Mouse (Mus musculus) MEL (cell line): ENCODE data around the gene Lime1.

ENCODE experiments used
- CTCF ChIP-seq, 3 experiments: IDR thresholded peaks in 2 of 3; conservative IDR thresholded peaks in 1 of 3; 2 replicates each; pipeline ENCODE4 v1.5.1; 2011 to 2012; ENCODE audit warnings: low read length in 3 of 3, low read depth in 2 of 3, mild to moderate bottlenecking in 2 of 3, improper control_type of control experiment in 1 of 3, inconsistent platforms in 1 of 3, mixed read lengths in 1 of 3, moderate library complexity in 1 of 3; ENCODE audit not compliant: control insufficient read depth in 1 of 3, insufficient read depth in 1 of 3, poor library complexity in 1 of 3, severe bottlenecking in 1 of 3
- E2F4 ChIP-seq: IDR thresholded peaks from 2 replicates; pipeline ENCODE4 v1.6.1; 2011; ENCODE audit warnings: low read depth, low read length, improper control_type of control experiment, borderline replicate concordance
- EP300 ChIP-seq, 2 experiments: IDR thresholded peaks; 2 replicates each; pipeline ENCODE4 v1.6.1; 2011; ENCODE audit warnings: improper control_type of control experiment in 2 of 2, low read length in 2 of 2, low read depth in 1 of 2, mild to moderate bottlenecking in 1 of 2
- GATA1 ChIP-seq: IDR thresholded peaks from 2 replicates; pipeline ENCODE4 v1.6.1; 2011; ENCODE audit warnings: low read depth, low read length, improper control_type of control experiment
- JUND ChIP-seq: IDR thresholded peaks from 2 replicates; pipeline ENCODE4 v1.6.1; 2011; ENCODE audit warnings: low read depth, mild to moderate bottlenecking, improper control_type of control experiment, low read length
- SMC3 ChIP-seq: IDR thresholded peaks from 2 replicates; pipeline ENCODE4 v1.6.1; 2011; ENCODE audit warnings: low read depth, low read length, improper control_type of control experiment
- USF2 ChIP-seq, 2 experiments: IDR thresholded peaks; 2 replicates each; pipeline ENCODE4 v1.6.1; 2011 to 2012; ENCODE audit warnings: improper control_type of control experiment in 2 of 2, low read length in 2 of 2, borderline replicate concordance in 1 of 2, inconsistent platforms in 1 of 2, low read depth in 1 of 2, mild to moderate bottlenecking in 1 of 2; ENCODE audit not compliant: insufficient read depth in 1 of 2

DNA sequence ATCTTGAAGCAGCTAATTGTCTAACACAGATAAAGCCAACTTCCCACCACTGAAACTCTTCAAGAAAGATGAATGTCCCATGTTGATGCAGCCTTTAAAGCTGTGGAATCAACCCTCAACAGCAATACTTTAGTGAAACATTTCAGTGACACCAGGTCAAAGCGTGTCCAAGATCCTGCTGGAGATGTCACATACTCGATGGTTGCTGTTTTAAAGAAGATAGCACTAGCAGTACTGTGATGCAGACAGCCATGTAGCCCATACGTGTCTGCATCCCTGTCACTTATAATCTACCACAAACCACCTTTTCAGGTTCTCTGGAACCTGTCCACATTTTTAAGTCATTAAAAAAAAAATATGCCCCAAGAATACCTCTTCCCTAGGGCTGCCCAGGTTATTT lies 23.8 kb downstream of the Lime1 start:
- peak; percentile 62; the same call in 1 of the 2 replicates for TF ChIP-seq GATA1
- no peak for TF ChIP-seq EP300 (IDR thresholded peaks at IDR 0.05; ENCODE audit: low read depth in 1 of 2, low read length in 2 of 2)
- no peak for TF ChIP-seq USF2 (IDR thresholded peaks at IDR 0.05; ENCODE audit: borderline replicate concordance in 1 of 2, insufficient read depth in 1 of 2, low read depth in 1 of 2, low read length in 2 of 2)
- TF ChIP-seq SMC3, result no peak
- no peak for TF ChIP-seq CTCF (IDR thresholded peaks at IDR 0.05 in 2 of 3, conservative IDR thresholded peaks at IDR 0.05 in 1 of 3; ENCODE audit: control insufficient read depth in 1 of 3, insufficient read depth in 1 of 3, low read depth in 2 of 3, low read length in 3 of 3, poor library complexity in 1 of 3, severe bottlenecking in 1 of 3)
- no peak for TF ChIP-seq JUND
- TF ChIP-seq E2F4, result no peak
